Mouse (Mus musculus) T-cell, adult 2 months (primary cell): Measurements from ENCODE around the gene Klrb1c.
"Not testable (repeated sequence)": the region's sequence is repeated elsewhere in the genome, so short reads cannot be mapped to it uniquely, and the experiment has no call there.

Experiments used
- DNase-seq: peaks from one replicate; pipeline ENCODE4 v3.0.0; 2022; ENCODE audit warnings: low spot score

Klrb1c gene

GRCm38 (mm10) chr6:128755402-128755763 lies 33.6 kb downstream of the Klrb1c start:
- DNase-seq: not testable (repeated sequence)

GRCm38 (mm10) chr6:128754748-128755401 lies 34.1 kb downstream of the Klrb1c start:
- not testable (repeated sequence) for DNase-seq

GRCm38 (mm10) chr6:128754265-128754664 lies 34.8 kb downstream of the Klrb1c start:
- DNase-seq: not testable (repeated sequence)

- peak; percentile 63 for DNase-seq
Observed at GRCm38 (mm10) chr6:128753610-128754224, 35.3 kb downstream of the Klrb1c start.

- DNase-seq: not testable (repeated sequence)
Observed at GRCm38 (mm10) chr6:128747006-128747405, 42.0 kb downstream of the Klrb1c start.

GRCm38 (mm10) chr6:128737445-128737844 lies 51.6 kb downstream of the Klrb1c start:
- peak; percentile 53 for DNase-seq

GRCm38 (mm10) chr6:128736100-128736499 lies 52.9 kb downstream of the Klrb1c start:
- DNase-seq: peak; percentile 27

GRCm38 (mm10) chr6:128734896-128735295 lies 54.1 kb downstream of the Klrb1c start:
- no peak for DNase-seq

- no peak for DNase-seq
Observed at GRCm38 (mm10) chr6:128733908-128734679, 54.9 kb downstream of the Klrb1c start.

- no peak for DNase-seq
Observed at GRCm38 (mm10) chr6:128732032-128732431, 57.0 kb downstream of the Klrb1c start.
